Mouse (Mus musculus): Measurements from ENCODE around the gene Sms.

Gene Sms

DNA sequence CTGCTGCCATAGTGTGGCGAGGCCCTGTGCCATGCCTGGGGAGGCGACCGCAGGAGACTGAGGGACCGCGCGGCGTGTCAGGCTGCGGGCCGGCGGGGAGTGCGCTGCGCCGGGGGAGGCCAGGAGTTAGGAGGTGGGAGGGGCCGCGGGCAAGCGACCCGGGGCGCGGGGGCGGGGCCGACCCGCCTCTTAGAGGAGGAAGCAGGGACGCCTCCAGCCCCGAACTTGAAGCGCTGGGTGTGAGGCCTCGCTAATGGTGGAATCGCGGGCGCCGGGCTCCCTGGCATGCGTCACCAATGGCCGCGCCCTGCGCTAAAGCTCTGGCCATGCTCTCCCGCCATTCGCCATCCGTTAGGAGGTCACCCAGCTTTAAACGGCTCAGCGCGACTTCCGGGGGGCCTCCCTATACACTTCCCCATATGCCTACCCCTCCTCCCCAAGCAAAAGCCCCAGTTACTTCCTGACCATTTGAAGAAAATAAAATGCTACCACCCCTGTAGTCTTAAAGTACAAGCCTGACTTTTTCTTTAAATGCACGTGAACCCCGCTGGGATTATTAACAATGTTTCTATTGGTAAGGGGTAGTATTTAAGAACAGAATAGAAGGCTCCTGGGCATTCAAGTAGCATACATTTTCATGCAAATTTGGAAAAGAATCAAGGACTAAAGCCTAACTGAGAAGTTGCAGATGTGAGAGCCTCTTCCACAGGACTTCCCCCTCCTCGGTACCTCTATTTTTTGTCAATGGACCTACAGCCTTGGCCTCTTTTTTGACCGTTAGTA, at the start of gene Sms:
Gene Sms, minus strand, starts transcription at position 344 of the 783 bp plus-strand sequence.
- peak; percentile 71 for DNase-seq (ENCODE audit: extremely low spot score, low spot score)

DNA sequence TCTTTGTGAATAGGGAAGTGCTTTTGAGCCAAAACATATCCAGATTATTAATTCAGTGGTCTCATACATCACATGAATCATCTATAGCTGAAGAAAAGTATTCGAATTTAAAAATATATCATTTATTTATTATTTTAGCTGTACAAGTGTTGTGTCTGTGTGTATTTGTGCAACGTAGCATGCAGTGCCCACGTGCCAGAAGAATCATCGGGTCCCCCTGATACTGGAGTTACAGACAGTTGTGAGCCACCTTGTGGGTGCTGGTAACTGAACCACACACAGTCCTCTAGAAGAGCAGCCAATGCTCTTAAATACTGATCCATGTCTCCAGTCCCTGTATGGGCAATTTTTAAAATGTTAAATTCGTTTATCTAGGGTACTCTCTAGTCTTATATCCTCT, 14.3 kb upstream of the Sms start:
- no peak for DNase-seq (ENCODE audit: extremely low spot score, low spot score)

DNA sequence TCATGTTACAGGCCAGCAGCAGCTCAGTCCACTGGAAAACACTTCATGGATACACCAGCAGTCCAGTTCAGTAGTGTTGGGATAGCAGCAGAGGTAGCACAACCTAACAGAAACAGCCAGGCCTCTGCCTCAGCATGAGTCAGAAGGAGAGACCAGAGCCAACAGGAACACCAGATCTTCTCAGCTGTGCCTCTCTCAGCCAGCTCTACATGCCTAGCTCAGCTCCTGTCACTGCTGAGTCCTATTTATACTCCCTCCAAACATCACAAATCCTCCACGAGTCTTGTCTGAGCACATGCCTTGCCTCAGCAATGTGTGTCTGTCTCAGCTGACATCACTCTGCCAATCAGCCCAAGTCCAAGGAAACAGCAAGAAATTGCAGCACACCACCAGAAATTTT, 12.4 kb upstream of the Sms start:
- no peak for DNase-seq (ENCODE audit: extremely low spot score, low spot score)

DNA sequence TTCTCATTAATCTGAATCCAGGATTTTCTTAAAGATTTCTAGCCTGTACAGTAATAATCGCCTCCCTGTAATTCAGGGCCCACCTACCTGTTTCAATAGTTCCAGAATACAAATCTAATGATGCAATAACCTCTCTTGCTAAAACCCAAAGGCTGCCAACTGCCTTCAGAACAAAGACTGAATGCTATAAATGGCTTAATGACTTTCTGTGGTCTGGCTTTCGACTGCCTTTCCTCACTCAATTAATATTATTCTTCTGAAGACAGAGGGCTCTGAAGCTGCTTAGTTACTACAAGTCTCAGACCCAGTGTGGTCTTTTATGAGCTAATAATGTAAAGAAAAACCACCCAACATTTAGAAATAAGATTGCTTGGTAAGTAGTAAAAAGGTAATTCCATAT, 9.8 kb upstream of the Sms start:
- no peak for DNase-seq (ENCODE audit: extremely low spot score, low spot score)

DNA sequence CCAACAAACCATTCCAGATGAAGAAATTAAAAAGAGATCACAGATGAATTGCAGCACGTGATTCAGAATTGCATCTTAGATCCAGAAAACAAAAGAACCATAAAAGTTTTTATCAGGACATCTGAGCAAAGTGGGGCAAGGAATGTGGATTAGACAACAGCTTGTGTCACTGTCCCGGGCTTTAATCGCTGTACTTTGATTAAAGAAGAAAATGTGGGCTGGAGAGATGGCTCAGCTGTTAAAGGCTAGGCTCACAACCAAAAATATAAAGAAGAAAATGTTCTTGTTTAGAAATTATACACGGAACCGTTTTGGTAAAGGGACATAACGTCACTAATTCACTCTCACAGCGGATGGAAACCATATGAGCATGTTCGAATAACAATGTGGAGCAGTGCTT, 7.9 kb upstream of the Sms start:
- DNase-seq (ENCODE audit: extremely low spot score, low spot score), result no peak

DNA sequence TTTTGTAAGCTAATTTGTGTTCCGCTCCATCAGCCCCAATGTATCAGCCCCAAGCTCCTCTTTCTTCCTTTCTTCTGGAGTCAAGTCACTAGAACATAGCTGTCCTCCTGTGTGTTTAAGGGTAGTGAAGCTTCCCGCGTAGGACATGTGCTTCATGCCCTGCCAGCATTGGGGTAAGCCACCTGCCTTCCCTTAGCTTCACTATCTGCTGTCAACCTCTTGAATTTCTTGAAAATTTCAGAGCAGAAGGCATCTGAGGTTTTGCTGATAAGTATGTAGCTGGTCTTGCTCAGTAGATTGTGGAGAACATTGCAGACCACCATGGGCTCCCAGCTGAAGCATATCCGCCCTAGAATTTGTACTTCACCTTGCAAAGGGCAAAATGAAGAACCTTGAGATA, 1.1 kb upstream of the Sms start:
- DNase-seq (ENCODE audit: extremely low spot score, low spot score), result no peak

DNA sequence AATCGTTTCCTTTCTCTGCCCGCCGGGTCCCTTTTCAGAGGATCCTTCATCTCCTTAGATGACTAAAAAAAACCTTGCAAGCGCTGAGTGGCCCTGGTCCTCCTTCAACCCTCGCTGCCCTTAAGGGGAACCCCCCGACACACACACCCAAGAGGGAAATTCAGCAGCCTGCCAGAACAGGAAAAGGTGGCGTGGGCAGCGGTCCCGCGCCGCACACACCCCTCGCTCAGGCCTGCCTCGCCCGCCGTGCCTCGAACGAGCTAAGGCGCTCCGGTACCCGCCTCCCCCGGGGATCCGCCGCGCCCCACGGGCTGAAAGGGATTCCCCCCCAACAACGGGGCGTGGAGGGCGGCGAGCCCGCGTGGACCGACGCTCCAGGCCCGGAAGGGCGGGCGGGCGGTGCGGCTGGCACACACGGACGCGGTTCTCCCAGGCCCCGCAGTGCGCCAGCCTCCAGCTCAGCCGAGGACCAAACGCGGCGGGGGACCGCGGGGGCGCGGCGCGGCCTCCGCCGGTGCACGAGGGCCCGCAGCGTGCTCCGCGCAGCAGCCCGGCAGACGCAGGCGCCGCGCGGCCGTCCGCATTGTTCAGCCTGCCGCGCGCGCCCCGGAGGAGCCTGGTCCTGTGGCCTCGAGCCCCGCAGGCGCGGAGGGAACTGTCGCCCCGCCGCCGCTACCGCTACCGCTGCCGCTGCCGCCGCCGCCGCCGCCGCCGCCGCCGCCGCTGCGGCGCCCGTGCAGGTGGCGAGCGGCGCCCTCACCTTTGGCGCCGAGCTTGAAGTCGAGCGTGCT, 747 bp downstream of the Sms start:
- DNase-seq (ENCODE audit: extremely low spot score, low spot score), result peak; percentile 52

DNA sequence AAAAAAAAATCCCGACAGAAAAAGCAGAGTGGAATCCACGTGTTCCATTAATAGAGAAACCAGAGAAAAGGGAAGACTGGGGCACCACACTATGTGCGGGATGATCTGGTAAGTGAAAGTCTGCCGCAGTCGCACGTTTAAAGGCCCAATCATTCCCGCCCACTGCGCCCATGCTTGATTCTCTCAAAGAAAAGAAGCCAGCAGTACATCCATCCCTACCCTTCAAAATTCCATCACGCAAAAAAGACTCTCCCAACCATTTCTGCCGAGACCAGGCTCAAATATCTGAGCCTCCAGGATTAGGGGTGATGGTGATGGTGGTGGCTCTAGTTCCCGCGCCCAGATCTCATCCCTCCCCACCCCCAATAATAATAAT, 1.3 kb downstream of the Sms start:
- DNase-seq (ENCODE audit: extremely low spot score, low spot score), result peak; percentile 26

DNA sequence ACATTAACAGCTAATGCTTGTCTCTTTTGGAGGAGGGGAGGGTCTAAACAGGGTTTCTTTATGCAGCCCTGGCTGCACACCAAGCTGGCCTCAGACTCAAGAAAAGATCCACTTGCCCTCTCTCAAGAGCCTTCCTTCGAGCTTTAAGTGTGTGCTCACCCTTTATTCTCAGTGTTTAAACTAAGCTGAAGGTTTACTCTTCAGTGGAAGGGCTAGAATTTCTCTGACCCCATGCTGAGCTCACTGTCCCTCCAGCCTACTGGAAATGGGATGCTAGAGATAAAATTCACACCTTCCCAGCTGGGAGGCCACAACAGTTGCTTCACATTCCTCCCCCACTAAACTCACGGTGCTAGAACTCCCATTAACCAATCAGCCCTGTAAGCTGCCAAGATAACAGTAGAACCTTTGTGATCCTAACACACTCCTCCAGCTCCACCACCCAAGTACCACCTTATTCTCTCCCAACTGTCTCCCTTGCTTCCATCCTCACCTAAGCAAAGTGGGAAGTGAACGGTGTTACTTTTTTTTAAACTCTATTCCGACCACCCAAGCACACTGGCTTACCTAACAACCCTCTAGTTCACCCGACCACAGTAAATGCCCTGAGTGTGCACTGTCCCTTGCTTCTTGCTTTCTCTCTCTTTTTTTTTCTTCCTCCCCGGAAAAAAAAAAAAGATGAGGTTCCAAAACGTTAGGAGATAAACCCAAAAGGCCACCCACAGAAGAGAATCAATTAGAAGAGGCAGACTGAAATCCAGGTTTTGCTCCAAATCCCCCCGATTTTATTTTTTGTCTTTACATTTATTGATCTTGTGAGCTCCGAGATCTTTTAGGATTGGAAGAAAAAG, 2.0 kb downstream of the Sms start:
- DNase-seq (ENCODE audit: extremely low spot score, low spot score), result no peak

DNA sequence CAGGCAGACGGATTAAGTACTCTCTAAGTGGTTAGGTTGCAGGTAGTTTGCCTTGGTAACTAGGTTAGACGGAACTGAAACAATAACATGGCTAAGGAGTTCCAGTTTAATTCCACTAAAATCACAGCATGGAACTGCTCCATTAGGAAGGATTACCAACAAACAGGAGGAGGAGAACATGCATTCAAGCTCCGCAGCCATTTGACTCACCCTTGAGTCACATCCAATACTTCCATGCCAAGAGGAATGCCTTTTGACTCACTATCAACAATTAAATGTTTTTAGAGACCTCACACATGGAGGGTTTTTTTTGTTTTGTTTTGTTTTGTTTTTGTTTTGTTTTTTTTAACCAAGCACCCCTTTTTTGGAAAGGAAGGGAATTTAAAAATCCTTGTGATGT, 3.3 kb downstream of the Sms start:
- DNase-seq (ENCODE audit: extremely low spot score, low spot score), result no peak

DNA sequence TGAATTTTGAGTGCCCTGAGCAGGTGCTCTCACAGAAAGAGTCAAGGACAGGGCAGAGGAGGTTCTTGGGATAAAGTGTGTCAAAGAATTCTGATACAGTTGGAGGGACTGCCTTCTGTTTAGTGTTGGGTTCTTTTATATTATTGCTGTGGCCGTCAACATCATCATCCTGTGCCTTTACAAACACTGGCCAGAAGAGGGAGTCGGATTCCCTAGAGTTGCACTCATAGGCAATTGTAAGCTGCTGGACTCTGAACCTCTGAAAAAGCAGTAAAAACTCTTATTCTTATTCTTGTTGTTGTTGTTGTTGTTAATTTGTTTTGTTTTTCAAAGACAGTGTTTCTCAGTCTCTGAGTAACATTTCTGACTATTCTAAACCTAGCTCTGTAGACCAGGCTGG, 5.3 kb downstream of the Sms start:
- DNase-seq (ENCODE audit: extremely low spot score, low spot score), result no peak

DNA sequence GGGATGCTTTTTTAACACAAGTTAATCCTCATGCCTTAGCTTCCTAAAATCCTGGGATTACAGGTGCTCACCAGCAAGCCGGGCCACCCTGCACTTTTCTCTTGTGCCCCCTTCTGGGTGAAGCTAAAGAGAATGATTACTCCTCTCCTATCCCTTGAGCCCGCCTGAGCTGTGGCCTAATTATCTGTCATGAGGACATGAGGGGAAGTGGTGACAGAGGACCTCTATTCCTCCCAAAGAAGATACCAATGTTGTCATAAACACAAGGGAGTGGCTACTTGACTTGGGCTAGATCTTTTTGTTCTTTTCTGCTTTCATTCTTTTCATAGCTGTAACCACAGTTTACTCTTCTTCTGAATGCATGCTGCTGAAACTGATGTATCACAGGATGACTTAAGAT, 9.2 kb downstream of the Sms start:
- DNase-seq (ENCODE audit: extremely low spot score, low spot score), result no peak

DNA sequence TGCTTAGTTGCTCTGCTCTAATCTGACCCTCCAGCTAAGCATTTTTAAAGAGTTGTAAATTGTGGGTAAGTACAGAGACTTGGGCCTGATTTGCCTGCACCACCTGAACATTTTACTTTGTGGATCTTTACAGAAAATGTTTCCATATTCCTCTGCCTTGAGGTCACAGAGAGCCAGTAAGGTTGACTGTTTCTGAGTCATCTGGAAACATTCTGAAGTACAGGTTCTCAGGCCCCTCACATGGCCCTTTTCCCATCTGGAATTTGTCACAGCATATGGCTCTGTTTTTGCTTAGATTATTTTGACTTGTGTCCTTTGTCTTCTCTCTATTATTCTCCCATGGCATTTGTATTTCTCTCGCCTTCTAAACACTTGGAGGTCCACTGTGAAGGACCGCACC, 10.2 kb downstream of the Sms start:
- DNase-seq (ENCODE audit: extremely low spot score, low spot score), result no peak

DNA sequence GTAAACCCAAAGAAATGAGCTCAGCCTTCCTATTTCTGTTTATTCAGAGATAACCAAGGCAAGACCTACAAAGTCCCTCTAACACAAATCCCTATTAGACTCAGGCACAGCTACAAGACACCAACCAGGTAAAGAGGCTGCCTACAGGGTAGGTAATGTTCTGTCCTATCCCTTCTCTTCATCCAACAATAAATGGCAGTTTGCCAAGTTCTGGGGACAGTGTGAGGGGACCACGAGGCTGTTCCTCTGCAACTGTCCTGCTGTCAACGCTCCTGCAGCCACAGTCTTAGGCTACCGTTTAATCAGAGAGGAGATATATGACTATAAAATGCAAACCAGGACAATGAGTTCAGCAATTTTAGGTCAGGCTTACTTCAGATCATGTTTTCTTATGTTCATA, 14.8 kb downstream of the Sms start:
- DNase-seq (ENCODE audit: extremely low spot score, low spot score), result no peak

DNA sequence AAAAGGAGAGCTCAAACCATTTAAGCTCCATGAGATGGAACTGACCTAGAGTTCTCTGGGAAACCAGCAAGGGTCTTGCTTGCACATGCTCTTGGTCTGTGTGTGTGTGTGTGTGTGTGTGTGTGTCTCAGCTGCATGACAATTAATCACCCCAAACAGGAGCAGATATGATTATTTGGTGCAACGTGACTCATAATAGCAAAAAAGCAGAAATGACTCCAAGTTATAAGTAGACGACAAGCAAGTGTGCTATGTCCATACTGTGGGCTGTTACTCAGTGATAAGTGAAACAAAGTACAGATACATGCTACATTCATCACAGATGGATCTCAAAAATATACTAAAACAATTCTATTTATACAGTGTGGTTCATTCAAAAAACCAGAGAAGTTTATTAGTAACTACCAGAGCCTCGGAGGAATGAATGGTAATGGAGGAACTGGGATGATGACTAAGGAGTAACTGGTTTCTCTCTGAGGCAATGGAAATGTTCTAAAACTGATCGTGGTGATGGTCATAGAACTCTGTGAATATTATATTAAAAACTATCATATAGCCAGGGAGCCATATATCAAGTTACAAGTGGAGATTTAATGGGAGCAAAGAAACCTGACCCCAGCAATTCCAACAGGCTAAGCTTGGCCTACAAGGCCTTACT, 15.8 kb downstream of the Sms start:
- DNase-seq (ENCODE audit: extremely low spot score, low spot score), result no peak

DNA sequence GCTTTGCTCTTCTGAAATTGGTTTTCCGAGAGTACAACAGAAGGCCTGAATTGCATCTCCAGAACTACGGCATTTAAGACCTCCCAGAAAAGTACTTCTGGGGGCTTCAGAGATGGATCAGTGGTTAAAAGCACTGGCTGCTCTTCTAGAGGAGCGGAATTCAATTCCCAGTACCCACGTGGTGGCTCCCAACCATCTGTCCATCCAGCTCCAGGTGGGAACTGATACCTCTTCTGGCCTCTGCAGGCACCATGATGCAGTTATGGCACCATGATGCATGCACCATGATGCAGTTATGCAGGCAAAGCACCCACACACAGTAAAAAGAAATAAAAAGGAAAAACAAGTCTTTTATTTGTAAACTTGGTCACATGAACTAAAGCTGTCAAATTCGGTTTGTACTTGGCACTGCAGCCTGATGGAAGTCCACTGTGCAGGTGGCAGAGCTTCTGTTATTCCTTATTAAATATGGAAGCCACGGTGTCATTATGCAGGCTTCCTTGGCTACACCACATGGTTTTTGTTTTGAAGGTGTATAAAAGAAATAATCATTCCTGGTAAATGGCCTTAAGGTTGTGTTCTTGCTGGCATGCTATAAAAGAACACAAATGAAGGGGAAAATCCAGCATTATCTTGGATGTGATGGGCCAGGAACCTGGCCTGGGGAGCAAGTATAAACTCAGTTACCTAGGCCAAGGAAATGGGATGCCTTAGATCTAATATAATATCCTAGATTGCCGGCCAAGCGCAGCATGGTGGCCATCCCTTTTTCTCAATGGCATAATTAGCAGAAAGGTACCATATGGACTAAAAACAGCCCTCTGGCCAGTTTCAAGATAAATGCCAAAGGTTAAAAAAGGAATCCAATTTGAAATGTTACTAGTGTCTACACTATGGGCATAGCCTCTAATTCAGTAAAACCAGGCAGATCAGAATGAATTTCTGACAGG, 20.1 kb downstream of the Sms start:
- no peak for DNase-seq (ENCODE audit: extremely low spot score, low spot score)

DNA sequence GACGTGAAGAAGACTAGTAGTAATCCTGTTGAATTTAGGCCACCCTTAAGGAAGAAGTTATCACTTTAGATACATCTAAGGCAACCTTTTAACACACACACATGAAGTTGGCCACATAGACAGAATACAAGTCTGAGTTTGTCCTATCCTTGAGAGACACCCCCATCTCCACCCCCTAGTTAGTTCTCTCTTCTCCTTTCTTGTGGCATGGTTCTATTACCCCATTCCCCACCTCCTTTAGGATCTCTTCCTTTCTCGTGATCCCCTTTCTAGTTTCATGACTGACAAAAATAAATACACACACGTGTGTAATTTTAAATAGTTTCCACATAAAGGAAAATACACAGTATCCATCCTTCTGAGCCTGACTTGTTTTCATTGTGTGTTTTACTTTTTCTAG, 23.3 kb downstream of the Sms start:
- no peak for DNase-seq (ENCODE audit: extremely low spot score, low spot score)

DNA sequence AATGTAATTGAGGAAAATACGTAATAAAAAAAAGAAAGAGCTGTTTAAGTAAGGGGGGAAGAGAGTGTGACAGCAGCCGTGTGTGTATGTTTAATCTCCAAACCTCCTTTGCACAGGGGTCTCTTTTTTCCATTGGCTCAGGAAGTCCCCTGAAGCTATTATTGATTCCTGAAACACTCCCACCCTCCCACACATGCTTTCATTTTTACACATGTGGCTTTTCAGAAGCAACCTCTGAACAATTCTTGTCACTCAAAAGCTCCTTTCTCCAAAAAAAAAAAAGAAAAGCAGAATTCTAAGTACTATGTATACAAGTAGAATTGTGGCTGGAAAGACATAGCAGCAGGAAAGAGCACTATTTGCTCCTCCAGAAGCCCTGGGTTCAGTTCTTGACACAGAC, 24.0 kb downstream of the Sms start:
- no peak for DNase-seq (ENCODE audit: extremely low spot score, low spot score)

DNA sequence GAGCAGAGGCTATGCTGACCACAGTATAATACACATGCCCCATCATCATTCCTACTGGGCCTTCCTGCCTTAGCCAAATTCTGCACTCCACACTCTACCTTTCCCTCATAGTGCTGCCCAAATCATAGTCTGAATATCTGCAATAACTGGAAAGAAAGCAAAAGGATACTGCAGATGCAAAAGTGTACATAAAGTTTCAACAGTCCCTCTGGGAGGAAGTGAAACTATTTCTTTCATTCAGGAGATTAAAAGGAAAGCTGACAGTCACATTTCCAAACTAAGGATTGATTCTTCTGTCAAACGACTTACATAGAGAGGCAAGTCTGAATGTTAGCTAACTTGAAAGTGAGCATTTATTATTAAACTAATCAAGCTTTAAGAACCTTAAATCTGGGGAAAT, 26.1 kb downstream of the Sms start:
- no peak for DNase-seq (ENCODE audit: extremely low spot score, low spot score)

DNA sequence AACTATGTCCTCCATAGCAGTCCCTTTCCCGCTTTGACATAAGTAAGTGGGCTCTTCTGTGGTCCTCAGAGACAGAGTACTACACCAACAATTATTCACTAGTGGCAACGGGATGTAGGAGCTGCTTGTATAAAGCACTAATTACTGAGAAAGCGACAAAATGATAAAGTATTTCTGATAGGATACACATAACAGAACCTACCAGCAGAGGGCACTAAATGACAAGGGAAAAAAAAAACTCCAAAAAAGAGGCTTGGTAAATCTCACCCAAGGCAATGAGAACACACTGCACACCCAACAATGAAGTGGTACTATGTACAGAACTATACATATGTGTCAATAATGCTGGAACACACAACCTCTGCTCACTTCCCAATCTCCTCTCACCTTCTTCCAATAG, 29.4 kb downstream of the Sms start:
- no peak for DNase-seq (ENCODE audit: extremely low spot score, low spot score)

Data from neural tube, embryonic 10.5 days (tissue).